Mouse (Mus musculus) heart, embryonic 16.5 days (tissue): ENCODE data around the gene Galns. TPM values are rescaled to one million over a fixed set of nuclear protein-coding genes. Genes with fewer than 3 reads are reported as not detected.
"Not testable (repeated sequence)": the region's sequence is repeated elsewhere in the genome, so short reads cannot be mapped to it uniquely, and the experiment has no call there.

Experiments
- ATAC-seq: fragments of 200-750 bp; cut with Nextera tagmentation; replicated peaks from 2 replicates; pipeline ENCODE4 v1.8.0; 2017; ENCODE audit warnings: moderate number of reproducible peaks; ENCODE audit not compliant: insufficient read depth, low FRiP score; ENCODE audit errors: extremely low read depth
- H3K27ac ChIP-seq: fragments of 300-500 bp; sonication (generic); 2 replicates; pipeline ENCODE4 v1.5.1; 2014; ENCODE audit warnings: mild to moderate bottlenecking, low read length, control low read depth, moderate library complexity
- H3K27me3 ChIP-seq: fragments of 300-500 bp; sonication (generic); 2 replicates; pipeline ENCODE4 v1.6.1; 2014; ENCODE audit warnings: low read length, mixed read lengths; ENCODE audit not compliant: control insufficient read depth, insufficient read depth
- H3K36me3 ChIP-seq: fragments of 300-500 bp; sonication (generic); 2 replicates; pipeline ENCODE4 v1.6.1; 2014; ENCODE audit not compliant: control insufficient read depth, insufficient read depth
- H3K4me1 ChIP-seq: fragments of 300-500 bp; sonication (generic); 2 replicates; pipeline ENCODE4 v1.6.1; 2014; ENCODE audit warnings: low read length, mixed read lengths; ENCODE audit not compliant: control insufficient read depth, insufficient read depth
- H3K4me2 ChIP-seq: fragments of 300-500 bp; sonication (generic); 2 replicates; pipeline ENCODE4 v1.6.1; 2014; ENCODE audit warnings: low read depth, mild to moderate bottlenecking, control low read depth, low read length
- H3K4me3 ChIP-seq: fragments of 300-500 bp; sonication (generic); 2 replicates; pipeline ENCODE4 v1.5.1; 2014; ENCODE audit warnings: mild to moderate bottlenecking, control low read depth, low read length
- H3K9ac ChIP-seq: fragments of 300-500 bp; sonication (generic); 2 replicates; pipeline ENCODE4 v1.6.1; 2014; ENCODE audit warnings: low read length, control low read depth
- H3K9me3 ChIP-seq: fragments of 300-500 bp; sonication (generic); replicated peaks from 2 replicates; pipeline ENCODE4 v1.6.1; 2016; ENCODE audit warnings: low read length; ENCODE audit not compliant: control insufficient read depth
- WGBS: fragments of 180-500 bp; shearing (Covaris S2); extraction: QIAGEN DNeasy Blood & Tissue Kit; methylation state at CpG from one replicate; pipeline ENCODE4 v1.1.7; 2014; 5-methylcytosine and 5-hydroxymethylcytosine counted together
- polyA plus RNA-seq: library from polyadenylated mRNA; unstranded; fragments of >200 nt; fragmentation: Nextera tagmentation; extraction: Ambion mirVana; gene quantifications from 2 replicates; pipeline ENCODE4 v1.2.1, GENCODE M21; 2015

The Galns gene
- polyA plus RNA-seq, 1 experiment from 2014 or later, result 10.4 TPM

DNA sequence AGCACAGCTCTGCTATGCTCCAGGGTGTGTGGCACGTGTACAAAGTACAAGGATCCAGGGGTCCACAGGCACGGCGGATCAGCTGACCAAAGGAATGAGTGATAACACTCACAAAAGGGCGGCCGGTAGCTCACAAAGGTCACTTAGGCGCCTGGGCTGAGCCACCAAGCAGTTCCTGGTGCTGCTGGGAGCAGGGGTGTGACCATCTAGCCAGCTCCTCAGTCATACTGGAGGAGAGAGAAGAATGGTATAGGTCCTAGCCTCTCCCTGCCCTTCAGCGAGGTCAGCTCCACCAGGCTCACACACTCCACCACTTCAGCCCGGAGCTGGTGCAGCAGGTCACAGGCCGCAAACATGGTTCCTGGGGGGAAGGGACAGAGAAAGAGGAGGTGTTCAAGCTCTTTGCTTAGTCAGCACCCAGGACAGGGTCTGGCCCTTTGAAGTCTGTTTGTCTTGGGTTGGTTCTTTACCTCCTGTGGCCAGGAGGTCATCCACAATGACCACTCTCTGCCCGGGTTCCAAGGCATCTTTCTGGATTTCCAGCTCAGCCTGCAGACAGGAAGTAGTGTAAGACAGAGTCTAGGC is 36.5 kb downstream of the Galns start:
- no peak for ATAC-seq
- peak overlapping the region; percentile 38 for H3K27ac ChIP-seq
- peaks cover 29% of the 10 kb centered on the region for H3K4me1 ChIP-seq
- peaks cover 28% of the 10 kb centered on the region for H3K36me3 ChIP-seq
- no peaks in the 10 kb centered on the region for H3K27me3 ChIP-seq
- H3K4me3 ChIP-seq, result peak overlapping the region; percentile 13; the same call in 1 of the 2 replicates
- peak overlapping the region; percentile 84 for H3K4me2 ChIP-seq
- no peaks in the 10 kb centered on the region for H3K9me3 ChIP-seq
- WGBS, result 28% methylated on average over 10 of the region's 10 CpGs
- 0 out of 2 replicates have a peak overlapping the region, but pooled peaks have one; percentile 10 for H3K9ac ChIP-seq

- Histone ChIP-seq H3K27ac (no peak overlapping the region), H3K36me3 (peaks cover 29% of the 10 kb centered on the region), H3K9me3 (no peaks in the 10 kb centered on the region), H3K9ac (no peak overlapping the region), H3K4me3 (no peak overlapping the region), H3K4me2 (no peak overlapping the region), H3K27me3 (no peaks in the 10 kb centered on the region), H3K4me1 (peaks cover 29% of the 10 kb centered on the region)
- no peak for ATAC-seq
- 41% methylated on average over 3 of the region's 3 CpGs for WGBS
Measured at GRCm38 (mm10) chr8:122574264-122574663, 37.0 kb downstream of the Galns start.

- H3K27ac ChIP-seq, result no peak overlapping the region
- no peak overlapping the region for H3K9ac ChIP-seq
- H3K4me2 ChIP-seq, result no peak overlapping the region
- WGBS, result 67% methylated on average over 9 of the region's 9 CpGs
- H3K36me3 ChIP-seq, result peaks cover 29% of the 10 kb centered on the region
- H3K4me3 ChIP-seq, result no peak overlapping the region
- no peak for ATAC-seq
- peaks cover 33% of the 10 kb centered on the region for H3K4me1 ChIP-seq
- H3K9me3 ChIP-seq, result no peaks in the 10 kb centered on the region
- H3K27me3 ChIP-seq, result no peaks in the 10 kb centered on the region
Measured at GRCm38 (mm10) chr8:122573577-122573976, 37.7 kb downstream of the Galns start.

- not testable (repeated sequence) for H3K9ac ChIP-seq, ATAC-seq, H3K4me3 ChIP-seq, H3K27ac ChIP-seq, H3K4me2 ChIP-seq, H3K9me3 ChIP-seq, H3K27me3 ChIP-seq
- H3K4me1 ChIP-seq, result peaks cover 33% of the 10 kb centered on the region
- H3K36me3 ChIP-seq, result peaks cover 29% of the 10 kb centered on the region
- WGBS, result 54% methylated on average over 4 of the region's 4 CpGs
Measured at GRCm38 (mm10) chr8:122573176-122573575, 38.1 kb downstream of the Galns start.

DNA sequence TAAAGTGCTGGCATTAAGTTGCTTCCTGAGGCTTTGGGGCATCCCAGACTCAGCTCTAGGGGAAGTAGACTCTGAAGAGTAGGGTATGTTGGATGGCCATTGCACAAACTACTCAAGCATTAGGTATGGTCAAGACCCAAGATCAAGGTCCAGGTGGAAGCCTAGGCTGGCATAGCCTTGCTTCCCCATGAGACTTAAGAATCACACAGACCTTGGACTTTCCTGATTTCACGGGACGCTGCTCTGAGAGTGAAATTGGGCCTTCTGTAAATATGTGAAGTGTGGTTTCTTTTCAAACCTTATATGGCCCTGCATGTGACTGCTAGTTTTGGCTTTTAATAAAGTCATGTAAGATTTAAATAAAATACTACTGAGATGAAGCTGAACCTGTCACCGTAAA is 38.5 kb downstream of the Galns start:
- peaks cover 29% of the 10 kb centered on the region for H3K36me3 ChIP-seq
- H3K4me1 ChIP-seq, result peaks cover 33% of the 10 kb centered on the region
- WGBS, result 97% methylated on average over 3 of the region's 3 CpGs
- no peaks in the 10 kb centered on the region for H3K9me3 ChIP-seq
- H3K4me3 ChIP-seq, result no peak overlapping the region
- H3K4me2 ChIP-seq, result no peak overlapping the region
- H3K9ac ChIP-seq, result no peak overlapping the region
- no peak overlapping the region for H3K27ac ChIP-seq
- H3K27me3 ChIP-seq, result no peaks in the 10 kb centered on the region
- no peak for ATAC-seq

DNA sequence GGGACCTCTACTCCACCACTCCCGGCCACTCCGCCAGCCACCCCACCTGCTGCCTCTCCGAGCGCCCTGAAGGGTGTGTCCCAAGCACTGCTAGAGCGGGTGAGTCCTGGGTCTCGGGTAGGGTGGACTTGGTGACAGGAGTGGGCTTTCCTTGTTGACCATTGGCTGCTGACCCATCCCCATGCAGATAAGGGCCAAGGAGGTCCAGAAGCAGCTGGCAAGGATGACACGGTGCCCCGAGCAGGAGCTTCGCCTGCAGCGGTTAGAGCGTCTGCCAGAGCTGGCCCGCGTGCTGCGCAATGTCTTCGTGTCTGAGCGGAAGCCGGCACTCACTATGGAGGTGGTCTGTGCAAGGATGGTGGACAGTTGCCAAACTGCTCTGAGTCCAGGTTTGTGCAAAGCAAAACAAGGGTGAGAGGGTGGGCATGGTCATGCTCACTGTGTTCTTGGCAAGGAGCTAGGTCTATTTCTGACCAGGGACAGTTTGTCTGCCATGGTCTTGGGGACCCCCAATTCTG is 39.5 kb downstream of the Galns start:
- Histone ChIP-seq H3K27me3 (no peaks in the 10 kb centered on the region), H3K36me3 (peaks cover 29% of the 10 kb centered on the region), H3K9me3 (no peaks in the 10 kb centered on the region), H3K27ac (no peak overlapping the region), H3K4me3 (no peak overlapping the region), H3K9ac (no peak overlapping the region), H3K4me1 (peaks cover 34% of the 10 kb centered on the region), H3K4me2 (no peak overlapping the region)
- WGBS, result 89% methylated on average over 17 of the region's 17 CpGs
- ATAC-seq, result no peak

DNA sequence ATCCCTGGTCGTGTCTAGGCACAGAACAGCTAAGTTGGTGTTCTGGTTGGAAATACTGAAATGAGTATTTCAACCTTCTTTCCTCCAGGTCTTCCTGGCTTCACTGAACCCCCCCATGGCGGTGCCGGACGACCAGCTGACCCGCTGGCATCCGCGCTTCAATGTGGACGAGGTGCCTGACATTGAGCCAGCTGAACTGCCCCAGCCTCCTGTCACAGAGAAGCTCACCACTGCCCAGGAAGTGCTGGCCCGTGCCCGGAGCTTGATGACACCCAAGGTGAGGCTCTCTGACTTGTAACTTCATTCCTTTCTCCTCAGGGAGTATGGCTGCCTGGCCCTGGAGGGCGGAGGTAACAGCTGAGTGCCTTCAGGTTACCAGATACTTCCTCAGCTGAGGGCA is 40.1 kb downstream of the Galns start:
- Histone ChIP-seq H3K27ac (no peak overlapping the region), H3K4me1 (peaks cover 41% of the 10 kb centered on the region), H3K4me3 (no peak overlapping the region), H3K36me3 (peaks cover 29% of the 10 kb centered on the region), H3K27me3 (no peaks in the 10 kb centered on the region), H3K9me3 (no peaks in the 10 kb centered on the region), H3K9ac (no peak overlapping the region), H3K4me2 (no peak overlapping the region)
- no peak for ATAC-seq
- 92% methylated on average over 11 of the region's 11 CpGs for WGBS

- H3K36me3 ChIP-seq, result peaks cover 29% of the 10 kb centered on the region
- H3K4me2 ChIP-seq, result no peak overlapping the region
- no peaks in the 10 kb centered on the region for H3K27me3 ChIP-seq
- H3K9me3 ChIP-seq, result no peaks in the 10 kb centered on the region
- ATAC-seq, result no peak
- H3K27ac ChIP-seq, result no peak overlapping the region
- H3K4me3 ChIP-seq, result no peak overlapping the region
- no peak overlapping the region for H3K9ac ChIP-seq
- WGBS, result 94% methylated on average over 16 of the region's 16 CpGs
- H3K4me1 ChIP-seq, result peaks cover 30% of the 10 kb centered on the region
Measured at GRCm38 (mm10) chr8:122569996-122570395, 41.3 kb downstream of the Galns start.

DNA sequence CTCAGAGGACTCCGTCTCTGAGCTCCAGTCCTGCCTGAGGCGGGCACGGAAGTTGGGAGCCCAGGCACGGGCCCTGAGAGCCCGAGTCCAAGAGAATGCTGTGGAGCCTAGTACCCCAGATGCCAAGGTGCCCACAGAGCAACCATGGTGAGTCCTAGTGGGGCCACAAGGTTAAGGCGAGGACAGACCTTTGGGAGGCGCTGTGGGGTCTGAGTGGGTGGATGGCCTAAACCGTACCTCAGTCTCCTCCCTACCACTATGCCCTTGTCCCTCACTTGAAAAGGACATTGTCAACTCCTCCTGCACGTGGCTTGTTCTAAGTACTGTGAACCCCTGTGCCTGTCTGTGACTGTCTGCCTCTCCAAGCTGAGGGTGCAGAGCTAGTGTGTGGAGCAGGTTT is 41.9 kb downstream of the Galns start:
- Histone ChIP-seq H3K36me3 (peaks cover 29% of the 10 kb centered on the region), H3K9me3 (no peaks in the 10 kb centered on the region), H3K27ac (no peak overlapping the region), H3K27me3 (no peaks in the 10 kb centered on the region), H3K4me3 (peak overlapping the region; percentile 92), H3K4me1 (peaks cover 23% of the 10 kb centered on the region), H3K4me2 (peak overlapping the region; percentile 74), H3K9ac (peak overlapping the region; percentile 93)
- ATAC-seq, result no peak
- WGBS, result 57% methylated on average over 9 of the region's 9 CpGs
